Mouse (Mus musculus) kidney, adult 9 months (tissue): ENCODE data around the gene Adap2.
"Not testable (repeated sequence)": the region's sequence is repeated elsewhere in the genome, so short reads cannot be mapped to it uniquely, and the experiment has no call there.

Experiments used
- DNase-seq: peaks from one replicate; pipeline ENCODE4 v3.0.0; 2022

Gene Adap2

DNA sequence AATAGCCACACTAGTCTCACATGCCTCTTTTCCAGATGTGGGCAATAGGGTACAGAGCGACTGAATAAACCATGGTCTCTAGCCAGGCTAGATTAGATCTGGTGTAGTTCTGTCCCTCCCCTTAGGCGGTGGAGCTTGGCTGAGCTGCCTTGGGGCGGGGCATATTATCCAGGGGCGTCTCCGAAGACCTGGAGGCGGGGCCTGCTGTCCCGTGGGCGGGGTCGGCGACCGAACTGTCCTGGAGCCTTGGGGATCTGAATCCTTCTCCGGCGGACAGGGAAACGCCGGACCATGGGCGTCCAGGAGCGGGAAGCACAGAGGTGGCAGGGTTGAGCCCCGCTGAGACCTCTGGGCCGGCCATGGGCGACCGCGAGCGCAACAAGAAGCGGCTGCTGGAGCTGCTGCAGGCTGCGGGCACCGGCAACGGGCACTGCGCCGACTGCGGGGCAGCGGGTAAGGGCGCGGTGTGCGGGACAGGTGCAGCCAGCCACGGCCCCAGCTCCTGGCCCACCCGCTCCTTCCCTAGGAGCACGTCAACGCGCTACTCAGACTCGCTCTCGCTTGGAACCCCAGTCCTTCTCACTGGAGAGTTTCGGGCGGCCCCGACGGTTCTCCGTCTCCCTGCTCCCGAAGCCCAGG is at the start of gene Adap2:
Adap2 (plus strand) TSS at position 249 of the 639 bp plus-strand sequence.
- DNase-seq: peak; percentile 98

- DNase-seq: no peak
These were observed 49.5 kb upstream of the Adap2 start for GRCm38 (mm10) chr11:80104407-80104806.

- peak; percentile 38 for DNase-seq
These were observed 37.5 kb upstream of the Adap2 start for GRCm38 (mm10) chr11:80116411-80116810.

DNA sequence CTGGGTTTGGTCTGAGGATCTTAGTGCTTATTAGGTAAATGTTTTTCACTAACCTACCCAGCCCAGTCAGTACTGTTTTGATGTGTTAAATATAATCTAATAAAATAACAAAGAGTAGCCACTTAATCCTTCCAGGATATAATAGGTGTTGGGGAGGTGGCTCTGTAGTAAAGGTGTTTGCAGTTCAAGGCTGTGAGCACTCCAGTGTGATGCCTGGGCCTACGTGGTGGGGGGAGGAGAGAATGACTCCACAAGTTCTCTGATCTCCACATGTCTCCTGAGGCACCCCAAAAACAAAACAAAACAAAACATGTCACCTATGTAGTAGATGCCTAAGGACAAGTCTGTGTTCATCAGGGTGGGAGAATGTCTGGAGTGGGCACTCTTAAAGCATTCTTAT is 21.9 kb upstream of the Adap2 start:
- DNase-seq: no peak

GRCm38 (mm10) chr11:80134744-80135143 is 19.2 kb upstream of the Adap2 start:
- no peak for DNase-seq

GRCm38 (mm10) chr11:80135954-80136683 is 17.8 kb upstream of the Adap2 start:
- DNase-seq: no peak

DNA sequence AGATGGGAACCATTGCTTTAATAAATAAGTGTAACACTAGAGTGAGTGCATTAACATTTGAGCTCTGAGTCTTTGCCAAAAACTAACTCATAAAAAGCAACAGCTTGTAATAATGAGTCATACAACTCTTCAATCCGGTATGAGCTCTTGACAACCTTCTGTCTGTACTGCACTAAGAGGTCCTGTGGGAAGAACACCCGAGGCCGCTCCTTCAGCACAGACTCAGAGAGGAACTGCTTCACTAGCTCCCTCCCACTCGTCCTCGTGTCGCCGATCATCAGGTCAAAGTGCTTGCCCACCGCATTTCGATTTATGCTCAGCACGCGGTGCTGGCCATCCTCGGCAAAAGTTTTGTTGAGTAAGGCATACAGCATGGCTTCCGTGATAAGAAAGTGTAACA is 17.1 kb upstream of the Adap2 start:
- no peak for DNase-seq

DNA sequence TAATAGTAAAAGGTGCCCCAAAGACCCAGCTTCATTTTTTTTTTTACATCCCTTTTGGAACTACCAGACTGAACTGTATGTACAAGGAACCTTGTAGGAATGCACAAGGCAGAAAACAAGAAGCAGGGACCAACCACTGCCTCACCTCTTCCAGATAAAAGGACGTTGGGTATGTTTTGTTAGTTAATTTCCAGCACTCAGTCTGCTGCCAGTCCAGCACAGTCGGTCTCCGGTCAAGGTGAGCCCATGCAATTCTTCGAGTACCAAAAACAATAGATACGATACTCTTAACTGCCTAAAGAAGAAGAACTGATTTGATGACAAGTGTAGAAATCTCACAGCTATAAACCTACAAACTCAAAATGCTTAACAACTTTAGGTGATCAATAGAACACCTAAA is 16.1 kb upstream of the Adap2 start:
- no peak for DNase-seq

- DNase-seq: peak; percentile 85
These were observed 11.9 kb upstream of the Adap2 start, which contains the start of gene Tefm for GRCm38 (mm10) chr11:80141825-80142521. TSS of gene Tefm (minus strand) at chr11:80142175.

DNA sequence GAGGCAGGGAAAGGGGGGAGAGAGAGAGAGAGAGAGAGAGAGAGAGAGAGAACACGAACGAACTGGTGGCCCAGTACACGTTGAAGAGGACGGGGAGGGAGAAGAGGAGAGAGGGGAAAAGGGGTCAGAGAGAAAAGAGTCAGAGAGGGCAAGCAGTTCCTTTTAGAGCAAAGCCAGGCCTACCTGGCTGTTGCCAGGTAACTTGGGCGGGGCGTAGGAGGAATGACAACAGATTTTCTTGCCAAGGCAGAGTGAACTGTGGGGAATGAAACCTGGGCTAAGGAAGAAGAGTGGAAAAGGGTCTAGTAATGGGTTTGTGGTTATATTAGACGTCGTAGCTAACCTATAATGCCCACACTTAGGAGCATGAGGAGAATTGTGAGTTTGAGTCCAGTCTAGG is 11.0 kb upstream of the Adap2 start:
- no peak for DNase-seq

- DNase-seq: peak; percentile 79
These were observed 8.1 kb upstream of the Adap2 start for GRCm38 (mm10) chr11:80145787-80146275.

DNA sequence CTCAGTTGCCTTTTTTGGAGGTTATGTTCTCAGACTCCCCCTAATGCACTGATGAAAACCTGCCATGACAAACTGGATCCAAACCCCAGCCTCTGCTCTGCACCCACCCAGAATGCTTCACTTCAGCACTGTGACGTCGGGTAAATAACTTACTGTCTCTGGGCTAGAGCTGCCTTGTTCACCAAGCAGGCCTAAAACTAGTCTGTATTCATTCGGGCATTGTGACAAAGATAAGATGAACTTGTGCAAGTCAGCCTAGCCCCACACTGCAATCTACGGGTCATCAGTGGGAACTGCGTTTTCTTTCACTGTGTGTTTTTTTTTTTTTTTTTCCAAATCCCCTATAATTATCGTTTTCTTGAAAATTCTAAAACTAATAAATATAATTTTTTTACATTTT is 6.2 kb upstream of the Adap2 start:
- DNase-seq: no peak

DNA sequence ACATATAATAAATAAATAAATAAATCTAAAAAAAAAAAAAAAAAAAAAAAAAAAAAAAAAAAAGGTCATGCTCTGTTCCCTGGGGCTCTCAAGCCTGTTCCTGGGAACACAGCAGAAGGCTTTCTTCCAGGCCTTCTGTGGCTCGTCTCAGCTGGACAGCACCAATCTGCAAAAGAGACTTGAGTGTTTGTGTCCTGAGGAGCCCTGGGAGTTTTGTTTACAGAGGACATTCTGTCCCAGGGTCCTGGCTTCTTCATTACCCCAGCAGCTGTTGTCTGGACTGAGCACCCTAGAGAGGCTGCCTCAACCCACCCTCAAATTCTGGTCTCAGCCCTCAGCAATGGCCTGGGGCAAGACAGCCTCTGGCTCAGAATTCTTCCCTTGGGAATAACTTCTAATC is 5.6 kb upstream of the Adap2 start:
- DNase-seq: peak; percentile 59

DNA sequence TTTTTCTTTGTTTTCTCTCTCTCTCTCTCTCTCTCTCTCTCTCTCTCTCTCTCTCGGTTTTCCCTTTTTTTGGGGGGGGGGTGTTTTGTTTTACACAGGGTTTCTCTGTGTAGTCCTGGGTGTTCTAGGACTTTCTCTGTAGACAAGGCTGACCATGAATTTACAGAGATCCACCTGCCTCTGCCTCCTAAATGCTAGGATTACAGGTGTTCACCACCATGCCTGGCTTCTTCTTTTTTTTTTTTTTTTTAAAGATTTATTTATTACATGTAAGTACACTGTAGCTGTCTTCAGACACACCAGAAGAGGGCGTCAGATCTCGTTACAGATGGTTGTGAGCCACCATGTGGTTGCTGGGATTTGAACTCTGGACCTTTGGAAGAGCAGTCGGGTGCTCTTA is 4.9 kb upstream of the Adap2 start:
- DNase-seq: not testable (repeated sequence)

- no peak for DNase-seq
These were observed 4.4 kb upstream of the Adap2 start for GRCm38 (mm10) chr11:80149412-80150023.

- no peak for DNase-seq
These were observed 3.3 kb upstream of the Adap2 start for GRCm38 (mm10) chr11:80150566-80150965.

DNA sequence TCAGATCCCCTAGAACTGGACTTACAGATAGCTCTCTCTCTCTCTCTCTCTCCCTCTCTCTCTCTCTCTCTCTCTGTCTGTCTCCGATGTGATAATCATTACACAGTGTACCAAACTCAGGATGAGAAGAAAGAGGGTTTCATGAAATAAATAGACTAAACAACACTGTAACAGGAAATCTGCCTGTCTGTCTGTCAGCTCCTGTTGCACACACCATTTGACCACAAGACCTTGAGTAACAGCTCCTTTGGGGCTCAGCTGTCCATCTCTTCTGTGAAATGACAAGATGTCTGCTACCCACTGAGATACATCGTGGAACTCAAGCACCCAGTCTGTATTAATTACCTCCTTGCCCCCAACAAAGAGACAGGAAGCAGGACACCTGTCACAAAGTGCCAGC is 2.4 kb upstream of the Adap2 start:
- no peak for DNase-seq

GRCm38 (mm10) chr11:80152376-80152775 is 1.5 kb upstream of the Adap2 start:
- no peak for DNase-seq

DNA sequence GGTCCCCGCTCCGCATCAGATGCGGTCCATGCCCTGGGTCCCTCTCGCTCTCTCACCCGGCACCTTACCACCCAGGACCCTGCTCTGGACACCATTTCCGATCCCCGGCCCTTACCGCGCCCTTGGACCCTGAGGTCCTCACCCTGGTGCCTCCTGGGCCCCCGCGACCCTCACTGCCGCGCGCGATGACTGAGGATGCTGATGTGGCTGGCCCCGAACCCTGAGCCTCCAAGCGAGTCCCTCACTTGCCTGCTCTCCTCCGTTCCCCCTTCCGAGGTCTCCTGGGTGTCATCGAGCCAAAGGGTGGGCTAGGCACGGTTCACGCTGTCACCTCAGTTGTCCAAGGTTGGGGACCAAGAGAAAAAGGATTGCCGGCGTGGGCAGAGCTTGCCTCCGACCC is 596 bp downstream of the Adap2 start:
- DNase-seq: no peak

DNA sequence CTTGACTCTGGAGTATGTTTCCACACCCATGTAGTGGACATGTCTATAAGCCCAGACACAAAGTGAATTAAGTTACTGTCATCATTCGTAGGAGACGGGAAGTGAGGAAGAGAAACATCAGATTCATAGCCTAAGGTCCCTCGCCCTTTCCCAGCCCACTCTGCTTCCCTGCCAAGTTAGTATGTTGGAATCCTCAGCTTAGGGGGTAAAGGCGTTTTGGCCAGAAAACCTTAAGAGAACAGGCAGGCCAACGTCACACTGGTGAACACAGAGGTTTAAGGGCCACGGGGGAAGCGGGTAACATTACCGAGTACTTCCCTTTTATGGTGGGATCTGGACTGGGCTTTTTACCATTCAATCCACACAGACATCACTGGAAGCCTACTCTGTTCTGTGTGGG is 1.6 kb downstream of the Adap2 start:
- DNase-seq: no peak

- DNase-seq: no peak
These were observed 2.1 kb downstream of the Adap2 start for GRCm38 (mm10) chr11:80155961-80156360.

GRCm38 (mm10) chr11:80156841-80157240 is 2.9 kb downstream of the Adap2 start:
- DNase-seq: no peak

- no peak for DNase-seq
These were observed 5.1 kb downstream of the Adap2 start for GRCm38 (mm10) chr11:80159018-80159417.
